Mouse (Mus musculus): ENCODE measurements around the gene Phc3.

Phc3 gene

GRCm38 (mm10) chr3:30969104-30969581, at the start of gene Phc3:
Phc3 (minus strand) TSS chr3:30969415.
- DNase-seq (ENCODE audit: low read depth, low spot score) = peak; percentile 94

DNA sequence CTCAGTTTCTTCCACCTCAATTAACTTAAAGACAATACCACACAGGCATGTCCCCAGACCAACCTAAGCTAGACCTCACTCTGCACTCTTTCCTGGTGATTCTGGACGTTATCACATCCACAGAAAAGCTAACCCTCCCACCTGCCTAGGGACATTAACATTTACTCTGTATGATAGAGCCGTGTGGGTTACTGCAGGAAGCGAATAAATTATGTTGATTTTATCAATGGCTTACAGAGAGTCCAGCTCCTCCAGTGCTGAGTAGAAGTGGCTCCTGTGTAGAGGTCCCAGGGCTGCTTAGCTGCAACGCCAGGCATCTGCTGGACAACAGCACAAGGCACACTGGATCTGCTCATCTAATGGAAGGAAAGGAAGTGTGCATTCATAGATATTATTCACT, 48.4 kb upstream of the Phc3 start:
- DNase-seq (ENCODE audit: low read depth, low spot score) = no peak

GRCm38 (mm10) chr3:31016594-31017196, 47.5 kb upstream of the Phc3 start:
- no peak for DNase-seq (ENCODE audit: low read depth, low spot score)

- DNase-seq (ENCODE audit: low read depth, low spot score) = no peak
These were observed 46.6 kb upstream of the Phc3 start for GRCm38 (mm10) chr3:31015682-31016443.

DNA sequence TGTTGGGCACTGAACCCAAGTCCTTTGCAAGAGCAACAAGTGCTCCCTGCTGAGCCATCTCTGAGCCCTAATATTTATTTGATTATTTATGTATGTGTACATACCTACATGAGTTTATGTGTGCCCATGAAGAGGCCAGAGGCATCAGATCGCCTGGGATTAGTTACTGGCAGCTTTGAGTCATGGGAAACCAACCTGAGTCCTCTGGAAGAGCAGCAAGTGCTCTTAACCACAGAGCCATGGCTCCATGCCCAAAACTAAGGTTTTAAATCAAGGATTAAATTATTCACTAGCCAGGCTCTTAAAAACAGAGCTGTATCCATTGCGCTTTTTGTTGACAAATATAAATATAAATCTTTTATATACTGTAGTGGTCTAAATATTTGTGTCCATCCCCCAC, 45.2 kb upstream of the Phc3 start:
- DNase-seq (ENCODE audit: low read depth, low spot score) = no peak

DNA sequence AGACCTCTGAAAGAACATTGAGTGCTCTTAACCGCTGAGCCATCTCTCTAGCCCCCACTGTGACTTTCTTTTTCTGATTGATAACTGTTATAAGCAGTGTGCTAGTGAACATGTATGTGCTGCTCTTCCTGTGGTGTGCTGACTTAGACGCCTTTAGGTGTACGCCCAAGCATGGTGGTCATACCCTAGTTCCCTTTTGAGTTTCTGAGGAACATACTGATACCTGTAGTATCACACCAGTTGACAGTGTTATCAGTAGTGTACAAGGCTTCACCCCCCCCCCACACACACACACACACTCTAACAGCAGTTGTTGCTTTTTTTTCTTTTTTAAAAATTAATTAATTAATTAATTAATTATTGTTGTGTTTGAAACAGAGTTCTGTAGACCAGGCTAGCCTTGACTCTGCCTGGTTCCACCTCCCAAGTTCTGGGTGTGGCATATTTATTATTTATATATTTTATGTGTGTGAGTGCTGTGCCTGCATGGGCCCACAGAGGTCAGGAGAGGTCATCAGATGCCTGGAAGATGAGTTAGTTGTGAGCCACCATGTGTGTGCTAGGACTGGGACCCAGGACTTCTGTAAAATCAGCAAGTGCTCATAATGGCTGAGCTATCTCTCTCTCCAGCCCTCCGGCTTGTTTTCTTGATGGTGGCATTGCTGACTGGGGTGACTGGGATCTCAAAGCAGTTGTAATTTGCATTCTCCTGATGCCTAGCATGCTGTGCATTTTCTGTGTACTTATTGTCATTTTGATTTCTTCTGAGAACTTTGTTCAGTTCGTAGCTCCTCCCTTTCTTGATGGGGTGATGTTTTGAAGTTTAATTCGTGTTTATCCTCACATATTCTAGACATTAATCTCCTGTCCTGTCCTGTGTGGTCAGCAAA, 35.4 kb upstream of the Phc3 start:
- no peak for DNase-seq (ENCODE audit: low read depth, low spot score)

GRCm38 (mm10) chr3:31001048-31001676, 31.9 kb upstream of the Phc3 start:
- DNase-seq (ENCODE audit: low read depth, low spot score) = no peak

DNA sequence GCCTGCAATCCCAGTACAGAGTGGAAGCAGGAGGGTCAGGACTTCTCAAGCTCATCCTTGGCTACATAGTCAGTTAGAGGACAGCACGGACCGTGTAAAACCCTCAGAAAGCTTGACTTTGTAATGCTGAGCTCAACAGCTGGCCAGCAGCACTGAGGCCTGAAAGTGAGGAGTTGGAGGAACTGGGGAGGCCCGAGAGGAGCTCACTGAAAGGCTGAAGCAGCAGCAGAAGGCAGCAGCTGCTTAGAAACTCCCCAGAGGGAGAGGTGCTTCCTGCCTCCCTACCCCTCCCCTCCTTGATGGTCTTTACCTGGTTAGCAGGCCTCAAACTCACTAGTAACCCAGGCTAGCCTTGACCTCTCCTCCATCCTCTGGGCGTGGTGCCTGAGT, 30.8 kb upstream of the Phc3 start:
- no peak for DNase-seq (ENCODE audit: low read depth, low spot score)

- DNase-seq (ENCODE audit: low read depth, low spot score) = no peak
These were observed 30.3 kb upstream of the Phc3 start for GRCm38 (mm10) chr3:30999401-31000017.

- DNase-seq (ENCODE audit: low read depth, low spot score) = no peak
These were observed 27.4 kb upstream of the Phc3 start for GRCm38 (mm10) chr3:30996688-30997014.

GRCm38 (mm10) chr3:30995899-30996687, 26.9 kb upstream of the Phc3 start:
- no peak for DNase-seq (ENCODE audit: low read depth, low spot score)

- DNase-seq (ENCODE audit: low read depth, low spot score) = peak; percentile 92
These were observed 26.2 kb upstream of the Phc3 start, which contains the start of gene Prkci for GRCm38 (mm10) chr3:30995283-30995898. Prkci (plus strand) TSS chr3:30995747.

- DNase-seq (ENCODE audit: low read depth, low spot score) = no peak
These were observed 25.6 kb upstream of the Phc3 start for GRCm38 (mm10) chr3:30994859-30995258.

GRCm38 (mm10) chr3:30993066-30993573, 23.9 kb upstream of the Phc3 start:
- DNase-seq (ENCODE audit: low read depth, low spot score) = peak; percentile 36

- DNase-seq (ENCODE audit: low read depth, low spot score) = no peak
These were observed 22.9 kb upstream of the Phc3 start for GRCm38 (mm10) chr3:30992161-30992560.

- DNase-seq (ENCODE audit: low read depth, low spot score) = no peak
These were observed 18.4 kb upstream of the Phc3 start for GRCm38 (mm10) chr3:30987396-30988318.

DNA sequence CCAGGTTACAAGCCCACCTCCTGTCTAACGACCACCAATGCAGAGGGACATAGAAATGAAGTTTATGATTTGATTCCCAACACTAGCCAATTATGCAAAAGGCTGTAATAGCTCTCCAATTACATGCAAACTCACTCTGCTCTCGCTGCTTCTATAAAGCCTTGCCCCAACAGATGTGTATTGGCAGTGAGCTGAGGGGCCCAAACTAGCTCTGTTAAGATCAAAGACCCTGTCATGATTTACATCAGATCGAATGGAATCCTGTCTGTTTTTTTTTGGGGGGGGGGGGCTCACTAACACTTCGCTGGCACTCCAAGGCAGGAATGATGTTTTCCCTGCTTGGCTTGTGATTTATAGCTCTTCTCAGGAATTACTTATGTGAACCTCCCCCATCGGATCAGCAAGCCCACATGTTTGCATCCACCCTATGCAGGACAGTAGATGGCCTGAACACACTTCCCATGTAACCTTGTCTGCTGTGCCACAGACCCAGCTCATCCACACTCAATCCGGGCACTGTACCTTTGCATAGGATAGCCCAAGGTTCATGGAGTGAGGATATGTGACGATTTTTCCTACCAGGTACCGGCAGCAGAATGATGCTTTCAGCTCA, 13.8 kb upstream of the Phc3 start:
- no peak for DNase-seq (ENCODE audit: low read depth, low spot score)

DNA sequence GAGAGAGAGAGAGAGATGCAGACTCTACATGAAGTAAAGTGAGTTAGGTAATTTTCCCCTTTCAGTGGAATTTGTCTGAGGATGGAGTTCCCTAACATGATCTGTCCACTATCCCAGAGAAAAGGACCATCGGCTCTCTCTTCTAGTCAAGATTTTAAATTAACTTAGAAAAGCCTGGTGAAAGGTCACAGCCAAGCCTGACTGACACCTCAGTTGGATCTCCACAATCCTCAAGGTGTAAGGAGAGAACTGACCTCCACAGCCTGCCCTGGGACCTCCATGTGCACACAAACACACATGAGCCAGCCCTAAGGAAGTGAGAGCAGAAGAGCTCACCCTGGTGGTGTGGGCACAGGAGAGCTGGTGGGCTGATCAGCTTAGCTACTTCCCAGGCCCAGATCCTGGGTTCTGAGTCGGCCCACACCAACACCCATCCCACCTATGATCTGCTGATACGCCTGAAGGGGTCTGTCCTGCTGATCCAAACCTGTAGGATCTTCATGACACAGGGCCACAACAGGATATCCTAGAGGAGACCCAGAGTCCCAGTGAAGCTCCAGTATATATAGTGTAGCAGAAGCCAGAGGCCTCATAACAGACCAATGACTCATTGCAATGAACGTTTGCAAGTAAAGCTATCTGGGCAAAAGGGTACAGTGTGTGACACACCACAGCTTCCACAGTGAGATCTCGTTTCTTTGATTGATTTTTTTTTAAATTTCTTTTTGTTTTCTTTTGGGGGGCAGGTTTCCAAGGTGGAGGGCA, 12.6 kb upstream of the Phc3 start:
- no peak for DNase-seq (ENCODE audit: low read depth, low spot score)

Data from CD4-positive helper T cell, adult 2 months (primary cell).